Mouse (Mus musculus) ES-E14 (cell line): ENCODE results near the gene Ccl2. TPM values are rescaled to one million over a fixed set of nuclear protein-coding genes. Genes with fewer than 3 reads are reported as not detected.

Experiments
- DNase-seq: peaks from one replicate; pipeline ENCODE4 v3.0.0-alpha.2; 2013; ENCODE audit warnings: low read depth, low spot score
- H3K27ac ChIP-seq: 2 replicates; pipeline ENCODE4 v1.5.1; 2012; ENCODE audit warnings: low read depth, mild to moderate bottlenecking, low read length, moderate library complexity, mixed read lengths; ENCODE audit not compliant: poor library complexity, insufficient read depth, severe bottlenecking
- H3K36me3 ChIP-seq: 2 replicates; pipeline ENCODE4 v1.6.1; 2012; ENCODE audit warnings: mild to moderate bottlenecking, low read length, moderate library complexity, mixed read lengths; ENCODE audit not compliant: control insufficient read depth, poor library complexity, insufficient read depth, severe bottlenecking
- H3K4me1 ChIP-seq, 2 experiments: fragments of 150-350 bp in 1 of 2; sonication (generic) in 1 of 2; 2 replicates each; pipeline ENCODE4 v1.6.1; 2012; ENCODE audit warnings: low read length in 2 of 2, mild to moderate bottlenecking in 1 of 2, mixed read lengths in 1 of 2; ENCODE audit not compliant: control insufficient read depth in 2 of 2, insufficient read depth in 2 of 2, poor library complexity in 1 of 2
- H3K4me3 ChIP-seq, 2 experiments: fragments of 150-350 bp in 1 of 2; sonication (generic) in 1 of 2; 2 replicates each; pipeline ENCODE4 v1.5.1; 2012; ENCODE audit warnings: low read length in 2 of 2, low read depth in 1 of 2, mild to moderate bottlenecking in 1 of 2, mixed read lengths in 1 of 2; ENCODE audit not compliant: insufficient read depth in 1 of 2, poor library complexity in 1 of 2, severe bottlenecking in 1 of 2
- H3K9ac ChIP-seq: 2 replicates; pipeline ENCODE4 v1.6.1; 2012; ENCODE audit warnings: low read depth, mild to moderate bottlenecking, low read length, mixed read lengths; ENCODE audit not compliant: poor library complexity, insufficient read depth, severe bottlenecking
- H3K9me3 ChIP-seq: fragments of 150-350 bp; sonication (generic); 2 replicates; pipeline ENCODE4 v1.6.1; 2012; ENCODE audit warnings: low read depth, mild to moderate bottlenecking, low read length; ENCODE audit not compliant: control insufficient read depth, insufficient read depth
- CHD2 ChIP-seq: IDR thresholded peaks from 2 replicates; pipeline ENCODE4 v1.6.1; 2014; ENCODE audit warnings: mild to moderate bottlenecking, low read depth, low read length, inconsistent platforms
- HCFC1 ChIP-seq: IDR thresholded peaks from 2 replicates; pipeline ENCODE4 v1.6.1; 2012; ENCODE audit warnings: low read length, inconsistent platforms, borderline replicate concordance; ENCODE audit not compliant: insufficient read depth
- MAFK ChIP-seq: IDR thresholded peaks from 2 replicates; pipeline ENCODE4 v1.6.1; 2014; ENCODE audit warnings: mild to moderate bottlenecking, low read depth, low read length, inconsistent platforms; ENCODE audit not compliant: insufficient read depth
- ZC3H11A ChIP-seq: IDR thresholded peaks from 2 replicates; pipeline ENCODE4 v1.6.1; 2012; ENCODE audit warnings: low read depth, mild to moderate bottlenecking, inconsistent platforms, low read length, borderline replicate concordance
- ZNF384 ChIP-seq: IDR thresholded peaks from 2 replicates; pipeline ENCODE4 v1.6.1; 2012; ENCODE audit warnings: low read depth, low read length, inconsistent platforms
- in situ Hi-C, 2 experiments: fragments of 600-800 bp; cut with MboI; formaldehyde crosslinking; loops; one replicate each; pipeline ENCODE4 v1.15.1; 2025; ENCODE audit warnings: low sequenced_read_pairs in 2 of 2, inconsistent platforms in 1 of 2; ENCODE audit not compliant: unreplicated experiment in 2 of 2
- total RNA-seq: library from RNA; depleted of rRNA; stranded (reverse); fragments of 300-350 nt; gene quantifications from 2 replicates; pipeline ENCODE4 v1.2.3, GENCODE M21; 2012; rRNA removed

Gene Ccl2
- 0.74 and 7.8 TPM in 2 replicates for total RNA-seq

GRCm38 (mm10) chr11:82035356-82035755, at the start of gene Ccl2:
TSS of gene Ccl2 (plus strand) at chr11:82035571.
- Histone ChIP-seq H3K9me3 (no peaks in the 10 kb centered on the region), H3K9ac (no peak within 1 kb of the TSS), H3K4me1 (no peaks in the 10 kb centered on the region), H3K36me3 (no peaks in the 10 kb centered on the region), H3K4me3 (no peak within 1 kb of the TSS), H3K27ac (no peak within 1 kb of the TSS)
- DNase-seq: no peak
- TF ChIP-seq HCFC1 (no peak), CHD2 (no peak), ZNF384 (no peak), ZC3H11A (no peak), MAFK (no peak)
- in situ Hi-C loops: no loop called here

- in situ Hi-C loops: loop anchor here in 1 of 2 experiments (25.0 kb wide), 1 partner anchor 191 kb away; no protein-coding TSS in a partner anchor
- H3K36me3 ChIP-seq: no peaks in the 10 kb centered on the region
- no peak overlapping the region for H3K4me3 ChIP-seq
- TF ChIP-seq ZC3H11A (peak; percentile 88), CHD2 (no peak)
- DNase-seq: peak; percentile 50
- H3K9me3 ChIP-seq: no peaks in the 10 kb centered on the region
- H3K27ac ChIP-seq: no peak overlapping the region
- H3K9ac ChIP-seq: no peak overlapping the region
- H3K4me1 ChIP-seq: no peaks in the 10 kb centered on the region
Measured at GRCm38 (mm10) chr11:81996172-81996841, 39.1 kb upstream of the Ccl2 start.

GRCm38 (mm10) chr11:81997085-81997484, 38.3 kb upstream of the Ccl2 start:
- no peak for TF ChIP-seq CHD2
- no peak for TF ChIP-seq ZC3H11A
- TF ChIP-seq ZNF384: no peak
- TF ChIP-seq MAFK: no peak
- TF ChIP-seq HCFC1: no peak
- Histone ChIP-seq H3K9me3 (no peaks in the 10 kb centered on the region), H3K9ac (no peak overlapping the region), H3K27ac (no peak overlapping the region), H3K4me3 (no peak overlapping the region), H3K36me3 (no peaks in the 10 kb centered on the region), H3K4me1 (no peaks in the 10 kb centered on the region)
- in situ Hi-C loops: loop anchor here in 1 of 2 experiments (25.0 kb wide), 1 partner anchor 190 kb away; no protein-coding TSS in a partner anchor
- no peak for DNase-seq

- no peaks in the 10 kb centered on the region for H3K9me3 ChIP-seq
- H3K36me3 ChIP-seq: no peaks in the 10 kb centered on the region
- H3K4me1 ChIP-seq: no peaks in the 10 kb centered on the region
- no peak overlapping the region for H3K9ac ChIP-seq
- TF ChIP-seq ZNF384: no peak
- no peak for TF ChIP-seq MAFK
- no peak for TF ChIP-seq HCFC1
- TF ChIP-seq ZC3H11A: no peak
- TF ChIP-seq CHD2: no peak
- no peak for DNase-seq
- no peak overlapping the region for H3K4me3 ChIP-seq
- H3K27ac ChIP-seq: no peak overlapping the region
- in situ Hi-C loops: loop anchor here in 1 of 2 experiments (25.0 kb wide), 1 partner anchor 189 kb away; no protein-coding TSS in a partner anchor
Measured at GRCm38 (mm10) chr11:81998646-81999045, 36.7 kb upstream of the Ccl2 start.

GRCm38 (mm10) chr11:81999469-81999868, 35.9 kb upstream of the Ccl2 start:
- H3K9me3 ChIP-seq: no peaks in the 10 kb centered on the region
- no peak overlapping the region for H3K27ac ChIP-seq
- no peak overlapping the region for H3K9ac ChIP-seq
- H3K4me3 ChIP-seq: no peak overlapping the region
- H3K36me3 ChIP-seq: no peaks in the 10 kb centered on the region
- no peak for TF ChIP-seq ZNF384
- no peak for TF ChIP-seq MAFK
- TF ChIP-seq CHD2: no peak
- TF ChIP-seq ZC3H11A: no peak
- no peak for TF ChIP-seq HCFC1
- DNase-seq: no peak
- no peaks in the 10 kb centered on the region for H3K4me1 ChIP-seq
- in situ Hi-C loops: loop anchor here in 1 of 2 experiments (25.0 kb wide), 1 partner anchor 188 kb away; no protein-coding TSS in a partner anchor
